Mouse (Mus musculus) small intestine, adult 2 months (tissue): Measurements from ENCODE around the gene Ptprf. TPM values are rescaled to one million over a fixed set of nuclear protein-coding genes. Genes with fewer than 3 reads are reported as not detected.

Experiments
- H3K27ac ChIP-seq: fragments of 200-500 bp; 2 replicates; pipeline ENCODE4 v1.5.1; 2012; ENCODE audit warnings: low read depth, low read length, control low read depth, inconsistent platforms; ENCODE audit not compliant: insufficient read depth
- H3K27me3 ChIP-seq: fragments of 200-500 bp; 2 replicates; pipeline ENCODE4 v1.6.1; 2012; ENCODE audit warnings: mild to moderate bottlenecking, moderate library complexity, low read length, inconsistent platforms; ENCODE audit not compliant: control insufficient read depth, insufficient read depth
- H3K36me3 ChIP-seq: fragments of 200-500 bp; 2 replicates; pipeline ENCODE4 v1.6.1; 2012; ENCODE audit warnings: mild to moderate bottlenecking, low read length, control low read depth, inconsistent platforms; ENCODE audit not compliant: control insufficient read depth, insufficient read depth
- H3K4me1 ChIP-seq: fragments of 200-500 bp; 2 replicates; pipeline ENCODE4 v1.6.1; 2012; ENCODE audit warnings: low read length, inconsistent platforms, mixed read lengths; ENCODE audit not compliant: control insufficient read depth, insufficient read depth, insufficient read length
- H3K4me3 ChIP-seq: fragments of 200-500 bp; 2 replicates; pipeline ENCODE4 v1.5.1; 2012; ENCODE audit warnings: low read depth, mild to moderate bottlenecking, control low read depth, inconsistent platforms, low read length, moderate library complexity
- CTCF ChIP-seq: fragments of 200-500 bp; IDR thresholded peaks from 2 replicates; pipeline ENCODE4 v1.5.1; 2012; ENCODE audit warnings: low read depth, mild to moderate bottlenecking, control low read depth, inconsistent platforms, low read length, moderate library complexity, mixed read lengths; ENCODE audit not compliant: insufficient replicate concordance, insufficient read length; ENCODE audit errors: extremely low read depth
- POLR2A ChIP-seq: fragments of 200-500 bp; IDR thresholded peaks from 2 replicates; pipeline ENCODE4 v1.6.1; 2012; ENCODE audit warnings: low read depth, mild to moderate bottlenecking, control low read depth, inconsistent platforms, low read length, moderate library complexity
- WGBS: fragments of 180-500 bp; shearing (Covaris S2); methylation state at CpG from one replicate; pipeline ENCODE4 v1.1.7; 2018; 5-methylcytosine and 5-hydroxymethylcytosine counted together
- polyA plus RNA-seq: library from polyadenylated mRNA; depleted of rRNA; stranded (reverse); fragments of >200 nt; gene quantifications from 2 replicates; pipeline ENCODE4 v1.2.3, GENCODE M21; 2012

Ptprf gene
- polyA plus RNA-seq, 1 experiment: 257 TPM

GRCm38 (mm10) chr4:118269999-118270398 is 21.2 kb downstream of the Ptprf start:
- H3K36me3 ChIP-seq: peaks cover 38% of the 10 kb centered on the region
- WGBS: 67% methylated on average over 6 of the region's 6 CpGs
- no peak overlapping the region; the same call in 1 of the 2 replicates for H3K27ac ChIP-seq
- TF ChIP-seq POLR2A (no peak), CTCF (no peak)
- H3K4me1 ChIP-seq: peaks cover 27% of the 10 kb centered on the region
- H3K4me3 ChIP-seq: no peak overlapping the region
- no peaks in the 10 kb centered on the region for H3K27me3 ChIP-seq

DNA sequence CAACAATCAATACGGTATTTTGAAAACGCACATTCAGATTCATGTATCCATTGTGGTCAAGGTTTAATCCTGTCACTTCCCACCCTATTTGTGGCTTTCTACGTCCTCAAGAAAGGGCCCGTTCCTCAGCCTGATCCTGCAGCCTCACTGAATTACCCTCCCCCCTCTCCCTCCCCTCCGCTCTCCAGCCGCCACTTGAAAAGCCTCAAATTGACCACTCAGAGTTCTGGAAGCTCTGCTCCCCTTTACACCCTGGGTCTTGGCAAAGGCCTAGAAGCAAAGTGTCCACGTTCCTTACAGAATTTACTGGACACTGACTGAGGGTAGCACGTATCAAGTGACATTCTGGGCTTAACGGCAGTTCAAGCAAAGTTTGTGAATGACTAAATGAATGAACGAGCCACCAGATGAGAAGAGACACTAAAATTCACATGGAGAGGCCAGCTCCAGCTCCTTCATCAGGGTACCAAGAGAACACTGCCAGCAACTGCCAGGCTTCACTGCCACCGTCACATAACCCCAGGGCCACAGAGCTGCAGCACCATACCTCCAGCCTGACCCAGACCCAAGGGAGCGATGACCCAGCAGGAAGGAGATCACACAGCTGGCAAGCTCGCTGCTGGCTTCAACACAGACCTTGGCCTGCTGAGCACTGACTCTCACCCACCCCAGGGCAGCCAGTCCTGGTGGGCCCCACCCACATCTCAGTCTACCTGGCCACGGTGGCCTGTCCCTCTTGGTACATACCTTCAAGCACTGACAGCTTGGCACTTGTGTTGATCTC is 22.6 kb downstream of the Ptprf start:
- 83% methylated on average over 14 of the region's 14 CpGs for WGBS
- Histone ChIP-seq H3K27ac (no peak overlapping the region), H3K4me3 (no peak overlapping the region), H3K27me3 (no peaks in the 10 kb centered on the region), H3K36me3 (peaks cover 36% of the 10 kb centered on the region), H3K4me1 (peaks cover 16% of the 10 kb centered on the region)
- TF ChIP-seq CTCF: no peak
- no peak for TF ChIP-seq POLR2A

- H3K4me1 ChIP-seq: peaks cover 14% of the 10 kb centered on the region
- WGBS: 69% methylated on average over 15 of the region's 15 CpGs
- H3K36me3 ChIP-seq: peaks cover 32% of the 10 kb centered on the region
- no peak overlapping the region for H3K27ac ChIP-seq
- no peaks in the 10 kb centered on the region for H3K27me3 ChIP-seq
- TF ChIP-seq POLR2A (no peak), CTCF (no peak)
- H3K4me3 ChIP-seq: no peak overlapping the region
These were observed 25.6 kb downstream of the Ptprf start for GRCm38 (mm10) chr4:118265557-118265956.

GRCm38 (mm10) chr4:118261771-118262473 is 29.3 kb downstream of the Ptprf start:
- H3K27me3 ChIP-seq: no peaks in the 10 kb centered on the region
- H3K4me3 ChIP-seq: no peak overlapping the region
- H3K36me3 ChIP-seq: peaks cover 18% of the 10 kb centered on the region
- peaks cover 35% of the 10 kb centered on the region for H3K4me1 ChIP-seq
- WGBS: 69% methylated on average over 13 of the region's 13 CpGs
- TF ChIP-seq CTCF: no peak
- no peak for TF ChIP-seq POLR2A
- H3K27ac ChIP-seq: no peak overlapping the region

DNA sequence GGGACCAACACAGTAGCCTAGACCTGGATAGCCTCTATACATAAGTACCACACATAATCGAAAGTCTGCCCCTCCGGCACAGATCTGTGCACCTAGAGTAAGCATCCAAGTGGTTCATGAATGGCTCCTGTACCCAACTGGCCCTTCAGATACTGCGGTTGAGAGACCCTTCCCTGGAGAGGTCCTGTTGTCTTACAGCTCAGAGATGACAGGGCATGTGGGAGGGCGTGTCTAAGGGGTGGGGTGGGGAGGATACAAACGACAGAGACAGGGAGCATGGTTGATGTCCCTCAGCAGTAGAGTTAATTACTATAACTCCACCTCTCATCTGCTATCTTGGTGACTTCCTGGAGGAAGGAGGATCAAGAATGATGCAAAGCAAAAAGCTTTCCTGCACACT is 29.9 kb downstream of the Ptprf start:
- peaks cover 41% of the 10 kb centered on the region for H3K4me1 ChIP-seq
- 20% methylated on average over 5 of the region's 5 CpGs for WGBS
- H3K27ac ChIP-seq: no peak overlapping the region
- TF ChIP-seq CTCF: no peak
- no peaks in the 10 kb centered on the region for H3K27me3 ChIP-seq
- peak overlapping the region; percentile 54; the same call in 1 of the 2 replicates for H3K4me3 ChIP-seq
- peaks cover 21% of the 10 kb centered on the region for H3K36me3 ChIP-seq

DNA sequence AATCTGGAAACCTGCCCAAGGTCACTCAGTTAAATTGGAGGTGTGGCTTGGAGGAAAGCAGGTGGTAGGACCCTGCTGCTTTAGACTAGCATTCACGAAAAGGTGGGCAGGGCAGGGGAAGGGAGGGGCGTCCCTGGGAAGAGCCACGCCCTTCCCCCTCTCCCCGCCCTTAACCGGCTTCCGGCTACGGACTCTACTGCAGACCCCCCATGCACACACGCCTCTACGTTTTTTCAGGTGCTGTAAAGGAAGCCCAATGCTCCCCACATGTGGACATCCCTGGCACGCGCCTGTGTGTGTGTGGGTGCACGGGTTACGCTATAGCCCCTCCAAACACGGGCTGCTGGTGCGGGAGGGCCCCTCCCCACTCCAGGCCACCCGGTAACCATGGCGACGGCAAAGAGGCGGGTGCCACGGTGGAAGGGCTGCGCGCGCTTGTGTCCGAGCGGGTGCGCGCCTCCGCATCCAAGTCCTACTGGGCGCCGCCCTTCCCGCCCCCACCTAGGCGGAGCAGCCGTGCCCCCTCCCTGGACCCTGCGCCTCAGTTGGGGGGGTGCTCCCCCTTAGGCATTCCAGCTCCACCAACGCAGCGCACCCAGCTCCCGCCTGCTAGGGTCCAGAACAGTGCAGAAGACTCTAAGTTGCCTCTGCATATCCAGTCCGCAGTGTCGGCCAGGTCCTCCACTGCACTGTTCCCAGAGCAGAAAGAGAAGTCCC is 30.5 kb downstream of the Ptprf start:
- peaks cover 47% of the 10 kb centered on the region for H3K4me1 ChIP-seq
- no peaks in the 10 kb centered on the region for H3K27me3 ChIP-seq
- WGBS: 3% methylated on average over 39 of the region's 39 CpGs
- H3K36me3 ChIP-seq: peaks cover 19% of the 10 kb centered on the region
- no peak overlapping the region for H3K27ac ChIP-seq
- H3K4me3 ChIP-seq: peak overlapping the region; percentile 54
- TF ChIP-seq POLR2A (no peak), CTCF (no peak)

DNA sequence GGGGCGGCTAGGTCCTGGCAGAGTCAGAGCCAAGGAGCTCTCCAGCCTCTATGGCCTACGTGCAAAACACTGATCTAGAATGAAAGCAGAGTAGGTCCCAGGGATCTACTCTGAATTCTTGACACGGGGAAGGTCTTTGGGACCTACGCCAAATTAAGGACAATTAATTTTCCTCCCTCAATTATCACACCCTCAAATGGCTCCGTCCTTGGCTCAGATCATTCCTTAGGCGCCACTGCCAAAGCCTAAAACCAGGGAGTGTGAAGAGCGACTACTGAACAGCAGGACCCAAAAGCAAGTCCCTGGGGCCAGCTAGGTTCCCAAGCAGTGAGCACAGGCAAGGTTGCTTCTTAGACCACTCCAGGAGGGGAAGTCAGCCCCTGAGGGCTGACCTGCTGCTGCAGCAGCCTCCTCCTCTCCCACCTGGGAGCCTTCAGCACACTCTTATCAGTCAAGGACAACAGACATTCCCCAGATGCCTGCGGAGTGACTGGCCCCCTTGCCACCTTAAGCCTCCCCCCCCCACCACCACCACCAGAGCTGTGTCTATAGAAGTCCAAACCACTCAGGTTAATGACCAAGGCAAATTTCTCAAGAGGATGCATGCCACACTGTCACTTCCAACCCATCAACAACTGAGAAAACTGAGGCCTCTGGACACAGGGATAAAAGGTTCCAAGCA is 31.3 kb downstream of the Ptprf start:
- no peak for TF ChIP-seq CTCF
- TF ChIP-seq POLR2A: no peak
- H3K27me3 ChIP-seq: no peaks in the 10 kb centered on the region
- H3K4me1 ChIP-seq: peaks cover 53% of the 10 kb centered on the region
- H3K27ac ChIP-seq: no peak overlapping the region
- H3K36me3 ChIP-seq: peaks cover 15% of the 10 kb centered on the region
- no peak overlapping the region for H3K4me3 ChIP-seq
- 65% methylated on average over 8 of the region's 8 CpGs for WGBS
